Mouse (Mus musculus) T-helper 17 cell (primary cell): ENCODE measurements at regions not wholly inside any gene's neighbourhood (a gene's known extent, or its start where the extent isn't known, plus 50 kb on each side); places are given as distances from the start of the nearest gene placed in this dataset.
"Not testable (repeated sequence)": the region's sequence is repeated elsewhere in the genome, so short reads cannot be mapped to it uniquely, and the experiment has no call there.

Experiments
- in situ Hi-C, 2 experiments: fragments of 300-600 bp; cut with MboI, MseI; formaldehyde crosslinking; loops; 1 replicate in 1 of 2; 2 replicates in 1 of 2; pipeline ENCODE4 v1.15.1; 2025; ENCODE audit warnings: high pct_unique_total_duplicates in 2 of 2

GRCm38 (mm10) chr8:56924724-56925123 is 373.8 kb downstream of the Fbxo8 start:
- in situ Hi-C loops = loop anchor here in 1 of 2 experiments (25.0 kb wide), 1 partner anchor 1812 kb away; no protein-coding TSS in a partner anchor

DNA sequence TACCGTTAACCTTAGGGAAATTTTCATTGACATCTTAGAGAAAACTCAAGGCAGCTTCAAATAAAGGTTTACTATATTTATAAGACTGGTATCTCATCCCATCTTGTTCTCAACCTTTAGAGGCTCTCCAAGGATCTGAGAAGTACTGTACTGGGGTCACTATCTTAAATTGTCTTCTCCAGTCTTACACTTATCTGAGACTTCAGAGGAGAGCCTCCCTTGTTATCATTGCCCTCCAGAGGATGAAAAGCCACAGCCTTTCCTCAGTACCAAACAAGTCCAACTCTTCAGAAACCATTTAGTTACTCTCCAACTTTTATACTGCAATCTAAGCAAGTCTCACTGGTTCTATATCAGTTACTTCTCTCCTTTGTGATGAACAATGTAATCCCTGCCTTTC is 376.3 kb downstream of the Fbxo8 start:
- in situ Hi-C loops = no loop called here

GRCm38 (mm10) chr8:56929076-56929475 is 378.2 kb downstream of the Fbxo8 start:
- in situ Hi-C loops = no loop called here

DNA sequence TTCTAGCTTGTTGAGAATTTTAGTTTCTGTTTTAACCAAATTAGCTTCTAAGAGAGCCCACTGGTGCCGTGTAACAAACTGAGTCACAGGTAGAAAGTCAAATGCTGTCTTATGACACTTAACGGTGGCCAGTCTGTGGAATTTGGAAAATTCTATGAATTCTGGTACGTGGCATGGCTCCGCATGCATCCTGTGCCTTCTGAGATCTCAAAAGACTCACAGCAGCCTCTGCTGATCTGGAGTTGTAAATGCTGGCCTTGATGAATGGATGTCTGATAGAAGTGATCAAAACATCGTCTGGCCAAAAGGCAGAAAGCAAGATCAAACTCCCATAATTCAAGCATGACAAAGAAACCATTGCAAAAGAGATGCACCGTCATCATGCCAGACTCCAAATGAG is 381.5 kb downstream of the Fbxo8 start:
- in situ Hi-C loops = no loop called here

DNA sequence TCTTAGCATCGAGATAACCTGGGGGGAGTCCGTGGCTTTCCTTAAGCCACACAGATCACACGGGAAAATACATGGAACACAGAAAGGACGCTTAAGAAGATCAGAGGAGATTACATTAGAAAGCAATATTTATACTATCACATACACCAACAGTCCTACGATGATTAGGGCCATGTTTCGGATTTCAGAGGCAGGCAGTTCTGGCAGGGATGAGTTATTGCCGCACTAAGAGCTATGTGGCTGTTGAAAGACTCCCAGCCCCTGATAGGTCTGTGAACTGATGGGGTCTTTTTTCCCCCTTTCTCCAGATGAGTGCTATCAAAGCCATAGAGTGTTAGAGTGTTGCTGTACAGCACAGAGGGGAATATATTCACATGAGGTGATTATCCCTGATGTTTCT is 358.6 kb upstream of the Hand2 start:
- in situ Hi-C loops = no loop called here

- in situ Hi-C loops = no loop called here
Measured at GRCm38 (mm10) chr8:56970311-56970710, 350.5 kb upstream of the Hand2 start.

DNA sequence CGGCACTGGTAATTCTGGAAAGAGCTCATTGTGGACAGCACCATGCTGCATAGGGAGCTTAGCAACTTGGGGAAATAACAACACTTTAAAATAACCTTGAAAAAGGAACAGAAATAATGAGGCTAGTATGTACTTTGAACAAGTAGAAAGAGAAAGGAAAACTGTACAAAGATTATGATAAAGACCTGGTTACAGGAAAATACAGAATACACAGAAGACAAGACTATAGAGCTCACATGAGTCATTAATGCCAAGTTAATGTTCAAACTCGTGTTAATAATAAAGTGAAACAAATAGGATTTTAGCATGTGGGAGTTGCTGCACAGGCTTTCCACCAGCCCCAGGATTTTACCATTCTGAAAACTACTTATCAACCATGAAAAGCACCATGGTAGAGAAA is 341.8 kb upstream of the Hand2 start:
- in situ Hi-C loops = no loop called here

GRCm38 (mm10) chr8:56979416-56979815 is 341.4 kb upstream of the Hand2 start:
- in situ Hi-C loops = no loop called here

DNA sequence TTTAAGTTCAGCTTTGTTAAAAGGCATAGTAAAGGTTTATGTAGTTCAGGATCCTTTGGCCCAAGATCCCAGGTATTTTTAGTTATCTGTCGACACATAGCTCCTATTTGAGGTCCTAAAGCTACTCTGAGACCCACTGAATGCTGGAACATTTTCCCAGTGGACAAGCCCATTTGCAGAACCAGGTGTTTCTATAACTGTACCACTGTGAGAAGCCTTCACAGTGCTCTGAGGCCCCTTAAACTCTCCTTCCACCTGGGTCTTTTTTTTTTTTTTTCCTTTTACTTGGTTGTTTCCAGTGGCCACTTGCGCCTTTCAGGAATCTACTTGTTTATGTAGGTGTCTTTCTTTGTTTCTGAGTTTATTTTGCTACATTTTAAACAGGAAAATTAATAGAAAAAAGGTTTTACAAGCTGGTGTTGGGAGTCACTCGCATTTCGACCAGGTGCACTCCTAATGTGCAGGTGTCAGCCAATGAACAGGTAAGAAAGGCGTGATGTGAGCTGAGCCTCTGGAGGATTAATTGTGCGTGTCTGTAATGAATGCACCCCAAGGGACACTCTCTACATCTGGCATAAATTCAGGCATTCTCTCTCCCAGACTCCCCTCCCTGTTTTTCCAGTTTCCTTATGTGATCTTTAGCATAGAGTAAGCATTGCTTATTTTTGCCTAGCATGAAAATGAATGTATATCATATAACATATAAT is 310.3 kb upstream of the Hand2 start:
- in situ Hi-C loops = loop anchor here in 1 of 2 experiments (25.0 kb wide), 1 partner anchor 1898 kb away; no protein-coding TSS in a partner anchor

DNA sequence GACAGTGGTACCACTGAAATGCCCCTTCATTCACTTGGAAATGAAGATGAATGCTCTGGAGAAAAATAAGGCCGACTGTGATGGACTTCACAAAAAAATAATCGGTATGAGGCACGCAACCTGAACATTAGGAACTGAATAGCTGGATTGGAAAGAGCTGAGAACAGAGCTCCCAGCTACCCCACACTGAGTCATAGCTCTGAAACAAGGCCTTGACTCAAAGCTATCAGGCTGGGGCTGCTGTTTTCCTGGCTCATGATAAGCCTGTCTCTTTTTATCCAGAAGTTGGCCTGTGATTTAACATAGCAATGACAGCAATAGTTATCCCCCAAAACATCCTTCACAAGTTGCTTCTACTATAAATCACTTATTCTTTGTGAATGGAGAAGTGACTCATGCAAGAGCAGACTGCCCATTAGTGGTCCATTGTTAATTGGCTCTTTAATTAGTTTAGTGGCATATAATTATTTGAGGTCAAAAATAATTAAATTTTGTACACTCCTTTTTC is 306.9 kb upstream of the Hand2 start:
- in situ Hi-C loops = loop anchor here in 1 of 2 experiments (25.0 kb wide), 1 partner anchor 1902 kb away; no protein-coding TSS in a partner anchor

DNA sequence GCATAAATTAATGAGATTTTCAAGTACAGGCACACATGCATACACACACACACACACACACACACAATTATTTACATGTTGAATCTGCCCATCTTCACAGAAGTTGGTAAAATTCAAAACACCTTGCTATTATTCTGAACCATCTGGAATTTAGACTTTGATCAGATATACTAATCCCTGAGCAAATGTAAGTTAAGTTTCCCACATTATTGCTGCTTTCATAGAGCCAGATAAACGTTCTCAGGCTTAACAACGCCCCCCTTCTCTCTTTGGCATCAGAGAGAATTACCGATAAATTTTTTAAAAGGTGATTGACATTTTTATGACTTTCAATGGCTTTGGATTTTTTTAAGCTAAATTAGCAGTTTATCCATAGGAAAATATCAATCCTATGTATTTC is 304.5 kb upstream of the Hand2 start:
- in situ Hi-C loops = loop anchor here in 1 of 2 experiments (25.0 kb wide), 1 partner anchor 1904 kb away; no protein-coding TSS in a partner anchor

GRCm38 (mm10) chr8:57028096-57028495 is 292.7 kb upstream of the Hand2 start:
- in situ Hi-C loops = not testable (repeated sequence)

- in situ Hi-C loops = no loop called here
Measured at GRCm38 (mm10) chr8:57048490-57048889, 272.3 kb upstream of the Hand2 start.

DNA sequence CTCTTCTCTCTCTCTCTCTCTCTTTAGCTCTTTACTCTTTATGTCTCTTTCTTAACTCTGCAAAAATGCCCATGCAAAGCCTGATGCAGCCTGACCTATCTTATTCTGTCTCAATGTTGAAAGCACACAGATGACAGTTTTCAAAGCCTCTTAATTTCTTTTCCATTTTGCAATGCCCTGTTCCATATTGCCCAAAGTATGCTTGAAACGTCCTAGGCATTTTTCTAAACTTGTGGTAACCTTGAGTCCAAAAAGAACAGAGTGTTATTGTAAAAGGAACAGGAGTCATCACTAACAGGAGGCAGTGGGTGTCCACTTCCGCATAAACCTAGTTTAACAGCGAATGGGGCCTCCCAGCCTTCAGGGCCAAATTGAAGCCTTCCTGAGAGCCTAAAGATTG is 271.9 kb upstream of the Hand2 start:
- in situ Hi-C loops = no loop called here

DNA sequence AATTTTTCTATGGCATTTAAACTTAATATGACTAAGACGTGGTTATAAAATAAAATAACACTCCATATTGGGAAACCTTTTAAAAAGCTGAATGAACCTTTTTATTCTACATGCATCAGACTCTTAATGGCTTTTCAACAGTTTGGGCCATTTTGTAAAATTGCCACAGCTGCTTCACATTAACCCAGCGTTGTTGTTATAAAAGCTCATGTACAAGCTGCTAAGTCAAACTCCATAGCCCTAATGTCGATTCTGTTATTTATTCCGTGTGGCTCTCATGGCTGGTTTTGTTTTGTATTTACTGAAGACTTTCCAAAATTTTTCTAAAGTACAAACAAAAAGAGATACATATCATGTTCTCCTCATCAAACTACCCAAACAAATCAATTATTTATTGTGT is 268.1 kb upstream of the Hand2 start:
- in situ Hi-C loops = no loop called here

GRCm38 (mm10) chr8:57076995-57077394 is 243.8 kb upstream of the Hand2 start:
- in situ Hi-C loops = no loop called here

DNA sequence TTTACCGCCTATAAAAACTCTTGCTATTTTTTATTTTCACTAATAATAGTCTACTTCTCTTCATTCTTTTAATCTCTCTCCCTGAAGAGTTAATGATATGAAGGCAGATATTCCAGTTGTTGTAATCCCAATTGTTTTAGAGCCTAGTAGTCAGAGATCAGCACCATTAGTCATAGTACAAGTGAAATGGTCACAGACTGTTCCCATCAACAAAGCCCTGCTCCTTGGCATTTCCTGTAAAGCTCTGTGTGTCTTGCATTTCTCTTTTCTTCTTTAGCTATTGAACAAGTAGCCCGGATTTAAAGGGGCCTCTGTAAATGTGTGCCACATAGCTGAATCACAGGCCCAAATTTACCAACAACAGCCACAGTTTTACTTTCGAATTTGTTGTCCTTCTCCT is 234.0 kb upstream of the Hand2 start:
- in situ Hi-C loops = no loop called here

DNA sequence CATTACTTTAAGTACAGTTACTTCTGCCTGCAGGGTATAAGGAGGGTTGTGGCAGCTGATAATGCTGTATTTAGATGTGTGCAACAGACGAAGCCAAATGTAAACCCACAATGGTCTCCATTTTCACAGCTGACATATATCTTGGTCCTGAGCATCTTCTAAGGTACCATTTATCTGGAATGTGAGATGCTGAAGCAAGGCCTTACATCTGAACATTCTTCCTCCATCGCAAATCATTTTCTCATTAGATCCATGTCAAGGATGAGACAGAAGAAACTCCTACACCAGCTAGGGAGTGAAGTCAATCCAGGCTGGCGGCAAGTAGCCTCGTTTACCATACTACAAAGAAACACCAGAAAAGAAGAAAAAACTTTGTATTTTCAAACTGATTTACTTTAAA is 228.4 kb upstream of the Hand2 start:
- in situ Hi-C loops = no loop called here

- in situ Hi-C loops = no loop called here
Measured at GRCm38 (mm10) chr8:57095169-57095568, 225.6 kb upstream of the Hand2 start.

DNA sequence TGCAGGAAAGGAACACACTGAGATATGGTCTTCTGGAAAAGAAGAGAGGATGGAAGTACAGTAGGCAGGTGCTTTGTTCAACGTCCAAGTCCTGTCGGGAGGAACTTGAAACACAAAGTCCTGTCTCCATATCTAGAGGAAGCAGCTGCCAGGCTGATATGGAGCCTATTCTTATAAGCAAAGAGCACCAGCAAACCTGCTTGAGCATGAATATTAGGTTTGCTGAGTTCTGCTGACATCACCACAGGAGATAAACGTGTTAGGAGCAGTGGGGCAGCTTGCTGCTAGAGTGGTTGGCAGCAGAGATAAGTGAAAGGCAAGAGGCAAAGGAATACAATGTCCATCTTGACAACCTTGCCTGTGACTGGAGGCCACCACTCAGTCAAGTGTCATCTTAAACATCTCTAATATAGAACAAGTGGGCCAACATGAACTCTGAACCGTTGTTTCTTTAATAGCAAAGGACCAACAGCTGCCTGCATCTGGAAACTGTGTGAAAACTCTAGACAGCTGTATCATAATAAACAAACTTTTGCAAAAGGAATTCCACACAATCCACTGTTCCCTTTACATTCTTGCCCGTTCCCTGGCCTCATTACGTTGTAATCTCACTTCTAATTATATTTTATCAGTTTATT is 209.9 kb upstream of the Hand2 start:
- in situ Hi-C loops = not testable (repeated sequence)

GRCm38 (mm10) chr8:57111403-57111771 is 209.4 kb upstream of the Hand2 start:
- in situ Hi-C loops = no loop called here

DNA sequence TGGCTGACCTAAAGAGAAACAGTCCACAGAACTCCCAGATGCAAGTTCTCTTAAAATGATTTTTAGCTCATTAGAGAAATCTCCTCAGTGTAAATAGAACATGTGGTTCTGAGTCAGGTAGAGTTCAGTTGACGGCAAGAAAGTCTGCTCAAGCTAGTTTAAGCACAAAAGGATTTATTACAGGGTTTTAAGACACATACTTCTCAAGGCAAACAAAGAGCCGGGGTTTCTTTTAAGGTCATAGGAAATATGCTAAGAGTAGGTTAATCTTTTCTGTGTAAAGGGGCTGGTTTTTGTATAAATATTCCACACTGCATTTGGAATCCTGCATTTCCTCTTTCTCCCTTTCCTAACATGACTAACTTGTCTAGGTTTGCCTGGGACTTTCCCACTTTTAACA is 206.9 kb upstream of the Hand2 start:
- in situ Hi-C loops = no loop called here

DNA sequence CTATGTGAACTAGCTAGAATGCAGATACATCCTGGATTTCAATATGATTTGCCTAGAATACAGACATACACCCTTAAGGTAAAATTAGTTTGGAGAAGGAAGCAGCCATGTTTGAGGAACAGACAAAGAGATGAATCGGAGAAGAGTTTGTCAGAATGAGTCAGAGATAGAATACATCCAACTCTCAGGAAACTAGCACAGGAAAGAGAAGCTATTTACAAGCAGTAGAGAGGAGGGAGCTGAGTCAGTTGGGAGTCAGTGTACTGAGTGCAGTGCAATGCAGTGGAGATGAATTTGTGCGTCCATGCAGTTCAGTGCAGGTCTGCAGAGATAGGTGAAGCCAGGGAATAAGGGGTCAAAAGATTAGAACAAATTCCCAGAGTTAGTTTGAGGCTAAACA is 205.5 kb upstream of the Hand2 start:
- in situ Hi-C loops = no loop called here
